Mouse (Mus musculus): ENCODE measurements around the gene Mapk14.

- TF ChIP-seq CTCF (IDR thresholded peaks at IDR 0.05; ENCODE audit: insufficient read depth, low read depth, low read length) (no peak), POLR2A (IDR thresholded peaks at IDR 0.05; ENCODE audit: insufficient read depth, low read depth, low read length) (no peak)
Measured at GRCm38 (mm10) chr17:28781290-28782045, 90.3 kb downstream of the Mapk14 start.
